Mouse (Mus musculus) MEL (cell line): Measurements from ENCODE around the gene Otogl. TPM values are rescaled to one million over a fixed set of nuclear protein-coding genes. Genes with fewer than 3 reads are reported as not detected.
A peak's percentile ranks its signal among the peaks of the same experiment; 100 is the strongest.

Experiments used
- DNase-seq: peaks from one replicate; pipeline ENCODE4 v3.0.0; 2011; ENCODE audit warnings: low read depth, low spot score
- H3K27ac ChIP-seq: 2 replicates; pipeline ENCODE4 v1.5.1; 2012; ENCODE audit warnings: low read depth, mild to moderate bottlenecking, control low read depth, low read length, moderate library complexity; ENCODE audit not compliant: control insufficient read depth
- H3K27me3 ChIP-seq, 2 experiments: fragments of 150-350 bp in 1 of 2; sonication (generic) in 1 of 2; 2 replicates each; pipeline ENCODE4 v1.6.1; 2012; ENCODE audit warnings: low read length in 2 of 2, mild to moderate bottlenecking in 2 of 2, improper control_type of control experiment in 1 of 2, moderate library complexity in 1 of 2; ENCODE audit not compliant: insufficient read depth in 2 of 2, control insufficient read depth in 1 of 2
- H3K36me3 ChIP-seq, 2 experiments: 2 replicates each; pipeline ENCODE4 v1.6.1; 2012 to 2014; ENCODE audit warnings: low read length in 2 of 2, improper control_type of control experiment in 1 of 2, inconsistent platforms in 1 of 2, mild to moderate bottlenecking in 1 of 2; ENCODE audit not compliant: insufficient read depth in 2 of 2, control insufficient read depth in 1 of 2
- H3K4me1 ChIP-seq, 2 experiments: fragments of 150-350 bp in 1 of 2; sonication (generic) in 1 of 2; 2 replicates each; pipeline ENCODE4 v1.6.1; 2012; ENCODE audit warnings: low read length in 2 of 2, improper control_type of control experiment in 1 of 2, mild to moderate bottlenecking in 1 of 2; ENCODE audit not compliant: insufficient read depth in 2 of 2, control insufficient read depth in 1 of 2
- H3K4me3 ChIP-seq, 2 experiments: fragments of 150-350 bp in 1 of 2; sonication (generic) in 1 of 2; 2 replicates each; pipeline ENCODE4 v1.5.1; 2012; ENCODE audit warnings: low read depth in 2 of 2, low read length in 2 of 2, mild to moderate bottlenecking in 2 of 2, moderate library complexity in 2 of 2, control low read depth in 1 of 2, improper control_type of control experiment in 1 of 2; ENCODE audit not compliant: control insufficient read depth in 1 of 2, insufficient read depth in 1 of 2
- H3K79me2 ChIP-seq: 2 replicates; pipeline ENCODE4 v1.6.1; 2012; ENCODE audit warnings: mild to moderate bottlenecking, low read length, moderate library complexity; ENCODE audit not compliant: control insufficient read depth, poor library complexity, insufficient read depth
- H3K9ac ChIP-seq: 2 replicates; pipeline ENCODE4 v1.6.1; 2012; ENCODE audit warnings: low read depth, mild to moderate bottlenecking, control low read depth, low read length, moderate library complexity; ENCODE audit not compliant: control insufficient read depth, poor library complexity, severe bottlenecking
- H3K9me3 ChIP-seq: fragments of 150-350 bp; sonication (generic); replicated peaks from 2 replicates; pipeline ENCODE4 v1.6.1; 2012; ENCODE audit warnings: mild to moderate bottlenecking, low read length, improper control_type of control experiment, moderate library complexity; ENCODE audit not compliant: insufficient read depth
- BHLHE40 ChIP-seq: IDR thresholded peaks from 2 replicates; pipeline ENCODE4 v1.6.1; 2012; ENCODE audit warnings: low read depth, mild to moderate bottlenecking, inconsistent platforms, low read length, improper control_type of control experiment, borderline replicate concordance
- CTCF ChIP-seq, 3 experiments: IDR thresholded peaks in 2 of 3; conservative IDR thresholded peaks in 1 of 3; 2 replicates each; pipeline ENCODE4 v1.5.1; 2011 to 2012; ENCODE audit warnings: low read length in 3 of 3, low read depth in 2 of 3, mild to moderate bottlenecking in 2 of 3, improper control_type of control experiment in 1 of 3, inconsistent platforms in 1 of 3, mixed read lengths in 1 of 3, moderate library complexity in 1 of 3; ENCODE audit not compliant: control insufficient read depth in 1 of 3, insufficient read depth in 1 of 3, poor library complexity in 1 of 3, severe bottlenecking in 1 of 3
- EP300 ChIP-seq, 2 experiments: IDR thresholded peaks; 2 replicates each; pipeline ENCODE4 v1.6.1; 2011; ENCODE audit warnings: improper control_type of control experiment in 2 of 2, low read length in 2 of 2, low read depth in 1 of 2, mild to moderate bottlenecking in 1 of 2
- GATA1 ChIP-seq: IDR thresholded peaks from 2 replicates; pipeline ENCODE4 v1.6.1; 2011; ENCODE audit warnings: low read depth, low read length, improper control_type of control experiment
- KAT2A ChIP-seq: conservative IDR thresholded peaks from 2 replicates; pipeline ENCODE4 v1.6.1; 2012; ENCODE audit warnings: low read depth, low read length, improper control_type of control experiment, inconsistent platforms
- POLR2AphosphoS5 ChIP-seq: IDR thresholded peaks from 2 replicates; pipeline ENCODE4 v1.6.1; 2012; ENCODE audit warnings: low read depth, borderline replicate concordance, mild to moderate bottlenecking, inconsistent platforms, low read length, moderate library complexity, mixed read lengths
- SIN3A ChIP-seq: IDR thresholded peaks from 2 replicates; pipeline ENCODE4 v1.6.1; 2012; ENCODE audit warnings: low read length, improper control_type of control experiment, inconsistent platforms
- TBP ChIP-seq: IDR thresholded peaks from 2 replicates; pipeline ENCODE4 v1.8.0; 2011; ENCODE audit warnings: low read depth, low read length, improper control_type of control experiment
- TCF12 ChIP-seq: IDR thresholded peaks from 2 replicates; pipeline ENCODE4 v1.6.1; 2014; ENCODE audit warnings: low read depth, mild to moderate bottlenecking, inconsistent platforms, low read length, improper control_type of control experiment, moderate library complexity
- USF1 ChIP-seq: IDR thresholded peaks from 2 replicates; pipeline ENCODE4 v1.6.1; 2014; ENCODE audit warnings: low read depth, mild to moderate bottlenecking, inconsistent platforms, low read length, improper control_type of control experiment, moderate library complexity
- ZC3H11A ChIP-seq: IDR thresholded peaks from 2 replicates; pipeline ENCODE4 v1.6.1; 2012; ENCODE audit warnings: low read depth, mild to moderate bottlenecking, inconsistent platforms, low read length, improper control_type of control experiment
- polyA plus RNA-seq, 2 experiments: library from polyadenylated mRNA; stranded (reverse) in 1 of 2; unstranded in 1 of 2; fragments of >175 nt in 1 of 2; fragments of >200 nt in 1 of 2; gene quantifications; 2 replicates each; pipeline versions ENCODE4 v1.2.1 to v1.2.4; 2012; ENCODE audit warnings: low replicate concordance in 2 of 2, low read depth in 1 of 2; ENCODE audit not compliant: insufficient read length in 2 of 2, insufficient read depth in 1 of 2, missing spikeins in 1 of 2
- total RNA-seq: library from RNA; depleted of rRNA; stranded (reverse); fragments of 300-350 nt; gene quantifications from 2 replicates; pipeline ENCODE4 v1.2.3, GENCODE M21; 2012

The Otogl gene
- total and polyA plus RNA-seq, 3 experiments, result not detected

DNA sequence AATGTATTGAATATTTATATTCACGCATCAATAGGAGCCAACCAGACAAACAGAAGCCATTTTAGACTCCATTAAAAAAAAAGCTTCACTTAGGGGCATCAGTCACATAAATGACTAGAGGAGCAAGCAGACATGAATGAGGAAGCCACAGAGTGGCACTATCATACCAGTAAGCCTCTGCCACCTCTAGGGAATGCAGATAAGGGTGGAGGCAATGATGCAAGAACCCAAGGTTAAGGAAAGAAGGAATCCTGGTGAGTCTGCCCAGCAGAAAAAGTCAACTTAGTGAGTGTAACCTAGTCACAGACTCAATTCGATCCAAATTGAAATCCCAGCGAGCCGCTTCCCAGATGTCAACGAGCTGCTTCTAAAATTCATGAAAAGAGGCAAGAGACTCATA, 38.0 kb upstream of the Otogl start:
- no peaks in the 10 kb centered on the region; a peak in 1 of 4 replicates for H3K36me3 ChIP-seq
- H3K27me3 ChIP-seq, result no peaks in the 10 kb centered on the region
- no peak overlapping the region for H3K27ac ChIP-seq
- no peaks in the 10 kb centered on the region for H3K9me3 ChIP-seq
- H3K9ac ChIP-seq, result no peak overlapping the region
- no peaks in the 10 kb centered on the region for H3K79me2 ChIP-seq
- peak; percentile 19 for DNase-seq
- H3K4me1 ChIP-seq, result no peaks in the 10 kb centered on the region
- TF ChIP-seq POLR2AphosphoS5 (no peak), GATA1 (0 out of 2 replicates have a peak, but pooled peaks have one; percentile 12), EP300 (IDR thresholded peaks at IDR 0.05; ENCODE audit: low read depth in 1 of 2, low read length in 2 of 2) (peak in 1 of 2 experiments; percentile 24; a peak in 1 of 4 replicates)
- H3K4me3 ChIP-seq, result no peak overlapping the region

DNA sequence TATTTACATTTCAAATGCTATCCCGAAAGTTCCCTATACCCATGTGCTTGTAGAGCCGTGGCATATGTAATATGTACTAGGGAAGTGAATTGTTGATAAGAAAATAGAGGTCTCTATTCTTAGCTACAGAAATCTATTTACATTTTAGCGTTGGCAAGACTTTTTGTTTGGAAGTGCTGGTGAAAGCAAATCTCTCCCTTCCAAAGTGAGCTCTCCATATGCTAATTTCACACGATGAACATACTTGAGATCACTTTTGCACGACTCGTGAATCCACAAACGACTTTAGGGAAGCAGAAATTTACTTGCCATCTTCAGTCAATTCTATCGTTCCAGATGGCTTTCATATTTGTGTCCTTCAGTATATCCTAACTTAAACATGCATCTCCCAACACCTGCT, 36.7 kb upstream of the Otogl start:
- H3K9ac ChIP-seq, result no peak overlapping the region
- H3K79me2 ChIP-seq, result no peaks in the 10 kb centered on the region
- H3K27me3 ChIP-seq, result no peaks in the 10 kb centered on the region
- no peaks in the 10 kb centered on the region for H3K4me1 ChIP-seq
- no peaks in the 10 kb centered on the region; a peak in 1 of 4 replicates for H3K36me3 ChIP-seq
- H3K4me3 ChIP-seq, result no peak overlapping the region
- no peak for DNase-seq
- no peak overlapping the region for H3K27ac ChIP-seq
- H3K9me3 ChIP-seq, result no peaks in the 10 kb centered on the region
- TF ChIP-seq TBP (no peak), USF1 (no peak), KAT2A (no peak), BHLHE40 (no peak), TCF12 (no peak), SIN3A (no peak)

DNA sequence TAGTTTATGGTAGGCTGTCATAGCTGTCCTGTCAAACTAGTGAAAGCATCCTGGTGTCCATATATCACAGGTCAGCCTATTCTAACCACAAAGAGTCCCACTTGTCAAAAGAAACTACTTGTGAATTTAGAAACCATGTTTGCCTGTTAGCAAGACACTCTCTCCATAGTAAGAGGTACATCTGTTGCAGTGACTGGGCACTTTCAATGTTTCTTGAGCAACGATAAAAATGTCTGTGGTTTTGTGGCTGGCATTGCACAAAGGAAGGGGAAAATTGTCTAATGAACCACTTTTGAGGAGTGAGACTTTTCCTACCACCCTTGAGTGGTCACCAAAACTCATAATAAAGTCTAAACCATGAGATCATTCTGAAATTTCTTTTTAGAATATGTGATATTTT, 36.1 kb upstream of the Otogl start:
- H3K9me3 ChIP-seq, result no peaks in the 10 kb centered on the region
- H3K9ac ChIP-seq, result no peak overlapping the region
- H3K4me1 ChIP-seq, result no peaks in the 10 kb centered on the region
- no peaks in the 10 kb centered on the region for H3K79me2 ChIP-seq
- no peaks in the 10 kb centered on the region; a peak in 1 of 4 replicates for H3K36me3 ChIP-seq
- no peak overlapping the region for H3K27ac ChIP-seq
- TF ChIP-seq EP300 (IDR thresholded peaks at IDR 0.05; ENCODE audit: low read depth in 1 of 2, low read length in 2 of 2) (0 out of 4 replicates have a peak, but pooled peaks of 1 of the 2 experiments have one; percentile 6), CTCF (IDR thresholded peaks at IDR 0.05 in 2 of 3, conservative IDR thresholded peaks at IDR 0.05 in 1 of 3; ENCODE audit: control insufficient read depth in 1 of 3, insufficient read depth in 1 of 3, low read depth in 2 of 3, low read length in 3 of 3, poor library complexity in 1 of 3, severe bottlenecking in 1 of 3) (no peak), ZC3H11A (no peak)
- no peaks in the 10 kb centered on the region for H3K27me3 ChIP-seq
- H3K4me3 ChIP-seq, result no peak overlapping the region
- peak; percentile 21 for DNase-seq
